Comparison of ENCODE assay signal across 9 mouse cellular contexts in genomic region chr13:28959458-28959978, GRCm38 (mm10). TPM values are rescaled to one million over a fixed set of nuclear protein-coding genes. Genes with fewer than 3 reads are reported as not detected.
DNase-seq lines count a peak whose midpoint lies in the region; ATAC-seq and TF ChIP-seq lines count a peak whose summit lies in the region.
"Had no signal": no experiment of that assay in that cellular context is flagged by ENCODE, and none has a peak within 500 bp of the region (broad histone marks: within the 10 kb centered on the region; RNA-seq: fewer than 3 reads in every experiment).

No protein-coding gene starts in this region.

- peak overlapping the region; percentile 49 for H3K4me3 ChIP-seq in forebrain, embryonic 11.5 days (ENCODE audit: low read depth, low read length)
- peak overlapping the region; percentile 65 to 75 for H3K4me3 ChIP-seq in heart, embryonic 14.5 days (ENCODE audit: control insufficient read depth in 1 of 2, insufficient read depth in 1 of 2, low read depth in 1 of 2, low read length in 2 of 2)
- H3K4me3 ChIP-seq in kidney, postnatal 0 days (replicated peaks; ENCODE audit: low read depth, low read length) = peak overlapping the region; percentile 57
- H3K4me3 ChIP-seq in liver, embryonic 12.5 days = peak overlapping the region; percentile 58

- H3K4me2 ChIP-seq in forebrain, embryonic 11.5 days (ENCODE audit: low read depth, low read length, severe bottlenecking) = peak overlapping the region; percentile 96
- H3K4me2 ChIP-seq in heart, embryonic 14.5 days (ENCODE audit: low read length) = peak overlapping the region; percentile 89
- H3K4me2 ChIP-seq in kidney, postnatal 0 days (ENCODE audit: low read length) = peak overlapping the region; percentile 72
- peak overlapping the region; percentile 91 for H3K4me2 ChIP-seq in liver, embryonic 12.5 days

- TF ChIP-seq CTCF in kidney, postnatal 0 days (IDR thresholded peaks at IDR 0.05; ENCODE audit: low read depth) = peak; percentile 75

- peak overlapping the region; percentile 88 for H3K27ac ChIP-seq in forebrain, embryonic 11.5 days (ENCODE audit: low read depth, low read length)
- peak overlapping the region; percentile 96 to 97 for H3K27ac ChIP-seq in heart, embryonic 14.5 days (replicated peaks in 1 of 2; ENCODE audit: control insufficient read depth in 1 of 2, insufficient read depth in 1 of 2, low read depth in 2 of 2, low read length in 2 of 2)
- H3K27ac ChIP-seq in kidney, postnatal 0 days = peak overlapping the region; percentile 91
- H3K27ac ChIP-seq in liver, embryonic 12.5 days = no peak overlapping the region

- DNase-seq in CD4-positive helper T cell, adult 2 months (ENCODE audit: low read depth, low spot score) = peak; percentile 73
- DNase-seq in c-Kit-positive CD71-positive TER-119-negative erythroid progenitor cells, embryonic 14.5 days (ENCODE audit: low read depth) = peak; percentile 61
- peak; percentile 91 for DNase-seq in forebrain, embryonic 11.5 days (ENCODE audit: low spot score)
- peak; percentile 84 for DNase-seq in kidney, postnatal 0 days (ENCODE audit: low spot score)
- DNase-seq in naive thymus-derived CD4-positive, alpha-beta T cell, adult 2 months (ENCODE audit: low read depth) = peak; percentile 80
- peak; percentile 81 to 90 for DNase-seq in spleen, postnatal 4 days (ENCODE audit: low spot score in 2 of 2)

- no peaks in the 10 kb centered on the region for H3K27me3 ChIP-seq in forebrain, embryonic 11.5 days (ENCODE audit: control insufficient read depth, insufficient read depth, low read length)
- no peaks in the 10 kb centered on the region for H3K27me3 ChIP-seq in heart, embryonic 14.5 days (ENCODE audit: control insufficient read depth, insufficient read depth, low read length)
- H3K27me3 ChIP-seq in kidney, postnatal 0 days (ENCODE audit: insufficient read depth, low read length) = no peaks in the 10 kb centered on the region
- H3K27me3 ChIP-seq in liver, embryonic 12.5 days (replicated peaks) = peaks cover 20% of the 10 kb centered on the region

- no peaks in the 10 kb centered on the region for H3K36me3 ChIP-seq in forebrain, embryonic 11.5 days (ENCODE audit: control insufficient read depth, insufficient read depth, low read length)
- no peaks in the 10 kb centered on the region for H3K36me3 ChIP-seq in heart, embryonic 14.5 days (ENCODE audit: control insufficient read depth, insufficient read depth, low read length)
- H3K36me3 ChIP-seq in kidney, postnatal 0 days (ENCODE audit: insufficient read depth, low read length) = no peaks in the 10 kb centered on the region
- no peaks in the 10 kb centered on the region for H3K36me3 ChIP-seq in liver, embryonic 12.5 days
- H3K36me3 ChIP-seq: G1E had no signal

- H3K4me1 ChIP-seq in forebrain, embryonic 11.5 days (replicated peaks; ENCODE audit: control insufficient read depth, insufficient read depth, low read length) = no peaks in the 10 kb centered on the region
- H3K4me1 ChIP-seq in heart, embryonic 14.5 days (ENCODE audit: control insufficient read depth in 2 of 2, insufficient read depth in 2 of 2, low read length in 2 of 2) = peaks cover 2 to 10% of the 10 kb centered on the region in 2 experiments
- peaks cover 3% of the 10 kb centered on the region; the same call in 1 of the 2 replicates for H3K4me1 ChIP-seq in kidney, postnatal 0 days (replicated peaks; ENCODE audit: insufficient read depth, low read length)
- peaks cover 32% of the 10 kb centered on the region for H3K4me1 ChIP-seq in liver, embryonic 12.5 days

- peak; percentile 77 for ATAC-seq in forebrain, embryonic 11.5 days (replicated peaks; ENCODE audit: low FRiP score)
- peak; percentile 76 for ATAC-seq in heart, embryonic 14.5 days (ENCODE audit: insufficient number of reproducible peaks, insufficient read depth, low FRiP score, low read depth)
- peak; percentile 41 for ATAC-seq in kidney, postnatal 0 days (replicated peaks; ENCODE audit: low FRiP score, low read depth)
- peak; percentile 72 for ATAC-seq in liver, embryonic 12.5 days

- under 1% methylated on average over 31 of the region's 31 CpGs for WGBS in forebrain, embryonic 11.5 days
- 1% methylated on average over 31 of the region's 31 CpGs for WGBS in heart, embryonic 14.5 days
- WGBS in kidney, postnatal 0 days = 2% methylated on average over 29 of the region's 31 CpGs
- WGBS in liver, embryonic 12.5 days (ENCODE audit: insufficient replicate concordance) = 2% methylated on average over 31 of the region's 31 CpGs

- H3K9me3 ChIP-seq in forebrain, embryonic 11.5 days (ENCODE audit: control insufficient read depth, low read length) = no peaks in the 10 kb centered on the region
- H3K9me3 ChIP-seq in heart, embryonic 14.5 days (ENCODE audit: control insufficient read depth, low read length) = no peaks in the 10 kb centered on the region
- H3K9me3 ChIP-seq in kidney, postnatal 0 days (replicated peaks; ENCODE audit: low read length) = no peaks in the 10 kb centered on the region
- no peaks in the 10 kb centered on the region for H3K9me3 ChIP-seq in liver, embryonic 12.5 days (replicated peaks)

- H3K9ac ChIP-seq in forebrain, embryonic 11.5 days (ENCODE audit: low read length) = peak overlapping the region; percentile 77
- H3K9ac ChIP-seq in heart, embryonic 14.5 days (ENCODE audit: low read length) = peak overlapping the region; percentile 78
- peak overlapping the region; percentile 57; the same call in 1 of the 2 replicates for H3K9ac ChIP-seq in kidney, postnatal 0 days (ENCODE audit: low read depth, low read length)
- H3K9ac ChIP-seq in liver, embryonic 12.5 days = peak overlapping the region; percentile 68

RNA-seq across cellular contexts. Expression of gene Sox4, which starts 6.0 kb away (rescaled TPM):
- 150 and 171 TPM in 2 replicates for polyA plus RNA-seq in forebrain, embryonic 11.5 days (2014; fragmentation: Nextera tagmentation; extraction: Ambion mirVana)
- polyA plus RNA-seq in heart, embryonic 14.5 days (2014; fragmentation: Nextera tagmentation; extraction: Ambion mirVana) = 69.5 and 79.2 TPM in 2 replicates
- polyA plus RNA-seq in kidney, postnatal 0 days (2015; fragmentation: Nextera tagmentation; extraction: Ambion mirVana) = 51.8 and 60.9 TPM in 2 replicates
- 9.3 and 11.2 TPM in 2 replicates for polyA plus RNA-seq in liver, embryonic 12.5 days (2016; fragmentation: Nextera tagmentation; extraction: Ambion mirVana)
